Mouse (Mus musculus) Muller cell, postnatal 12 days (primary cell): Measurements from ENCODE around the gene Rab26.

ENCODE experiments used
- DNase-seq: peaks from one replicate; pipeline ENCODE4 v3.0.0-alpha.2; 2015; ENCODE audit errors: inconsistent ontology term

Rab26 gene

GRCm38 (mm10) chr17:24534160-24534718, at the start of gene Rab26:
TSS of gene Rab26 (minus strand) at chr17:24534210.
- no peak for DNase-seq

DNA sequence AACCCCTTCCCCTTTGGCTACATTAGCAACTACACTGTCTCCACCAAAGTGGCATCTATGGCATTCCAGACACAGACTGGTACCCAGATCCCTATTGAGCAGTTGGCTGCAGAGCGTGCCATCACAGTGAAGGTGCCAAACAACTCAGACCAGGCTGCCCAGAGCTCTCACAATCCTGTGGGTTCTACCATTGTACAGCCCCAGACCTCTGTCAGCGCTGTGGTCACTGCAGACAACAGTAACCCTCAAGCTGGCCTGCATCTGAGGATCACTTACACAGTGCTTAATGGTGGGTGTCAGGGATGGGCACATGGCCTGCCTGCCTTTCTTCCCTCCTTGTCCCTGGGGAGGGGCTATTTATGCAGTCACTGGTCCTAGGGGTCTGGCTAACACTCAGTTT, 46.3 kb upstream of the Rab26 start:
- DNase-seq = peak; percentile 25

DNA sequence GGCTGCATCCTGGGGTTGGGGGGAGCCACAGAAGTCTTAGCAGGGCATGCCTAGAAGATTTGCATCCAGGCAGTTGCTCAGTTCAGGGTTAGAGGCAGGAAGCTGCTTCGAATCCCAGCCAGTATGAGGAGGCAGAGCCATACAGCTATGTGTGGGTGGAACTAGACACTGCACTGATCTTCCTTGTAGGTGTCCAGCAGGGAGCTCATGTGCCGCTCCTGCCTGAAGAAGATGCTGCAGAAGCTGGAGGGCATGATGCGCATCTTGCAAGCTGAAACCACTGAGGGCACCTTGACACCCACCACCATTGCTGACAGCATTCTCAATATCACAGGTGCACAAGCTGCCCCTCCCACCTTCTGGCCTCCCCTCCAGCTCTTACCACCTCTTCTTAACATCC, 45.5 kb upstream of the Rab26 start:
- no peak for DNase-seq

DNA sequence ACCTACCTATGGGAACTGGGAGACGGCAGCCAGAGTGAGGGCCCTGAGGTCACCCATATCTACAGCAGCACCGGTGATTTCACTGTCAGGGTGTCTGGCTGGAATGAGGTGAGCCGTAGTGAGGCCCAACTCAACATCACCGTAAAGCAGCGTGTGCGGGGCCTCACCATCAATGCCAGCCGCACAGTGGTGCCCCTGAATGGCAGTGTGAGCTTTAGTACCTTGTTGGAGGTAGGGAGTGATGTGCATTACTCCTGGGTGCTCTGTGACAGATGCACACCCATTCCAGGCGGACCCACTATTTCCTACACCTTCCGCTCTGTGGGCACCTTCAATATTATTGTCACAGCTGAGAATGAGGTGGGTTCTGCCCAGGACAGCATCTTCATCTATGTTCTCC, 39.8 kb upstream of the Rab26 start:
- DNase-seq = no peak

DNA sequence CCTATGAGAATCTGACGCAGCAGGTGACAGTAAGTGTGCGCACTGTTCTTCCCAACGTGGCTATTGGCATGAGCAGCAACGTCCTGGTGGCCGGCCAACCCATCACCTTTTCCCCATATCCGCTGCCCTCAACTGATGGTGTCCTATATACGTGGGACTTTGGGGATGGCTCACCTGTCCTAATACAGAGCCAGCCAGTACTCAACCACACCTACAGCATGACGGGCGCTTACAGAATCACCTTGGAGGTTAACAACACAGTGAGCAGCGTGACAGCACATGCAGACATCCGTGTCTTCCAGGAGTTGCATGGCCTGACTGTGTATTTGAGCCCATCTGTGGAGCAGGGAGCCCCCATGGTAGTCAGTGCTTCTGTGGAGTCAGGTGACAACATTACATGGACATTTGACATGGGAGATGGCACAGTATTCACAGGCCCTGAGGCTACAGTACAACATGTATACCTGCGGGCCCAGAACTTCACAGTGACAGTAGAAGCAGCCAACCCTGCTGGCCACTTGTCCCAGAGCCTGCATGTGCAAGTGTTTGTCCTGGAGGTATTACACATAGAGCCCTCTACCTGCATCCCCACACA, 38.7 kb upstream of the Rab26 start:
- no peak for DNase-seq

DNA sequence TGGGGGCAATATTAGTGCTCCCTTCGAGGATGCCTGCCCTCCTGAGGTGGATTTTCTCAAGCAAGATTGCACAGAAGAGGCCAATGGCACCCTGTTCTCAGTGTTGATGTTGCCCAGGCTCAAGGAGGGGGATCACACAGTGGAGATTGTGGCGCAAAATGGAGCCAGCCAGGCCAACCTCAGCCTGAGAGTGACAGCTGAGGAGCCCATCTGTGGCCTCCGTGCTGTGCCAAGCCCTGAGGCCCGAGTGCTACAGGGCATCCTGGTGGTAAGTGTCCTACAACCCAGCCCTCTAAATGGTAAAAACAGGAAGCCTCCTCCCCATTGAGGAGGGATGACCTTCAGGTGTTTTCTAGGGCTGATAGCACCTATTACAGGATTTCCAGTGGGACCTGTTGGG, 35.8 kb upstream of the Rab26 start:
- DNase-seq = no peak

DNA sequence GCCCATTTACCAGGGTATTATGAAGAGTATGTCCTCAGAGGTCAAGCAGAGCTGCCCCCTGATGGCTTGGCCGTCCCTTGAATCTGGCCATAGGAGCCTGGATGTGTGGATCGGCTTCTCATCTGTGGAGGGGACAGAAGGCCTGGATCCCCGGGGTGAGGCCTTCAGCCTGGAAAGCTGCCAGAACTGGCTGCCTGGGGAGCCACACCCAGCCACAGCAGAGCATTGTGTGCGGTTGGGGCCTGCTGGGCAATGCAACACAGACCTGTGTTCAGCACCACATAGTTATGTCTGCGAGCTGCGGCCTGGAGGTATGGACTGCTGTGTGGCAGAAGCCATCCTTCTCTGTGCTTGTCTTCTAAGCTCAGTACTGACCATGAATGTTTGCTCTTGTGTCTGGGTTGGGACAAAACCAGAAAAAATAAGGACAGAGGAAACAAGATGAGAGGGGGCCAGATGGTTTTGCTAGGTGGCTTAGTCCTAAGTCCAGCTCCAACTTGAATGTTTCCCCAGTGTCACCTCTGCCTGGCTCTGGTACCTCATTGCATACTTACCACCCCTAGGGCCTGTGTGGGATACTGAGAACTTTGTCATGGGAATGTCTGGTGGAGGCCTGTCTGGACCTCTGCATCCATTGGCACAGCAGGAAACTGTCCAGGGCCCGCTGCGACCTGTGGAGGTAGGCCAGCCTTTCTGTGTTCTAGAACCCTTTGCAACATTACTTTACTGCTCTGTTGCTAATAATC, 33.2 kb upstream of the Rab26 start:
- DNase-seq = peak; percentile 41

GRCm38 (mm10) chr17:24565792-24566191, 31.8 kb upstream of the Rab26 start:
- no peak for DNase-seq

DNA sequence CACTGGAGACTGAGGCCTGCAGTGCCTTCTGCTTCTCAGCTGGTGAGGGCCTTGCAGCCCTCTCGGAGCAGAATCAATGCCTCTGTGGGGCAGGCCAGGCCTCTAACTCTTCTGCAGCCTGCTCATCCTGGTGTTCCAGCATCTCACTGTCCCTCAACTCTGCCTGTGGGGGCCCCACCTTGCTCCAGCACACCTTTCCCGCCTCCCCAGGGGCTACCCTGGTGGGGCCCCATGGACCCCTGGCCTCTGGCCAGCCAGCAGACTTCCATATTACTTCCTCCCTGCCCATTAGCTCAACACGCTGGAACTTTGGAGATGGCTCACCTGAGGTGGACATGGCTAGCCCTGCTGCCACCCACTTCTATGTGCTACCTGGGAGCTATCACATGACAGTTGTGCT, 31.1 kb upstream of the Rab26 start:
- no peak for DNase-seq

GRCm38 (mm10) chr17:24564422-24564821, 30.4 kb upstream of the Rab26 start:
- DNase-seq = no peak

DNA sequence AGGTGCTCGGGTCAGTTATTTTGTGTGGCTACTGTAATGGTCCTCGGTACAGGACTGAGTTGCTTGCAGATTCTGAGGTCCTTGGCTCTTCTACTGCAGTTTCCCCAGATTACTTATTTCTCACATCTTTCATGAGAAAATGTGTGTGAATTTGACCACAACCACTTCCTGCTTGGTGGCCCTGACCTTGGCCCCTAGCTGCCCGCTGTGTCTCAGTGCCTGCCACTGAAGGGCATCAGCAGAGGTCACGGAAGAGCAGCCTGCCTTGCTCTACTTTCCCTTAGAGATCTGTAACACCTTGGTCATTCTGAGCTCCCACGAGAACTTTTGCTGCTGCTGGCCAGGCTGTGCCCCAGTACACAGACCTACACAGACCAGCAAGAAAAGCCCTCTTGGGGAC, 29.6 kb upstream of the Rab26 start:
- no peak for DNase-seq

DNA sequence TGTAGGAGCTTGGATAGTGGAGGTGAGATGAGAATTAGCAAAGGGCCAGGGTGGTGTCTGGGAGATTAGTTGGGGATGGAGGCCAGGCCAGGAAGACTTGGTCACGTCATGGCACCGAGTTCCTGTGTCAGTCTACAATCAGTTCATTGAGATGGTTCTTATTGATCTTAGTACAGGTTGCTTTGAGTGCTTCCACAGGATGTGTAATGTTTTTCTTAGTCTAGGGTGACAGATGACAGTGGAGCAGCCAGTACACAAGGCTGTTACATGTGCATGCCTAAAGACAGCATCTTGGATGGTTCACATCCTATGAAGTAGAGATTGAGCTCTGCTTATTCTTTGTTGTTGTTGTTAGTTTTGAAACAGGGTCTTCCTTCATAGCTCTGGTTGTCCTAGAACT, 27.6 kb upstream of the Rab26 start:
- no peak for DNase-seq

- DNase-seq = no peak
Observed at GRCm38 (mm10) chr17:24560301-24561028, 26.5 kb upstream of the Rab26 start.

- no peak for DNase-seq
Observed at GRCm38 (mm10) chr17:24559146-24559545, 25.1 kb upstream of the Rab26 start.

GRCm38 (mm10) chr17:24558600-24559099, 24.6 kb upstream of the Rab26 start:
- peak; percentile 19 for DNase-seq

DNA sequence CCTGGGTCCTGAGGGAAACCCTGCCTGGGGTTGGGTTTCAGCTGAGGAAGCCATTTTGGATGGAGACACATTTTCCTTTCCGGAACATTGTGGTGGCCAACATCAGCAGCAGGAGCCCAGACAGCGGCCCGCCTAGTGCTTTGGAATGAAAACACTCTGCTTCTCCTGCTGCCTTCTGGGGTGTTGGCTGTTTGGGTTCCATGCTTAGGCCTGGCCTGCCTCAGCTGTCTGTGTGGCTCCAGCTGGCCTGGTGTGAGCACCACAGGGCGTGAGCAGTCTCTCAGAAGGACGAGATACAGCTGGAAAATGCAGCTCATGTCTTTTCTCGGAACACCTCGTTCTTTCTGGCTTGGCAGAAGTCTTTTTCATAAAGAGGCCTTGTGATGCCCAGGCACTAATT, 23.1 kb upstream of the Rab26 start:
- no peak for DNase-seq

DNA sequence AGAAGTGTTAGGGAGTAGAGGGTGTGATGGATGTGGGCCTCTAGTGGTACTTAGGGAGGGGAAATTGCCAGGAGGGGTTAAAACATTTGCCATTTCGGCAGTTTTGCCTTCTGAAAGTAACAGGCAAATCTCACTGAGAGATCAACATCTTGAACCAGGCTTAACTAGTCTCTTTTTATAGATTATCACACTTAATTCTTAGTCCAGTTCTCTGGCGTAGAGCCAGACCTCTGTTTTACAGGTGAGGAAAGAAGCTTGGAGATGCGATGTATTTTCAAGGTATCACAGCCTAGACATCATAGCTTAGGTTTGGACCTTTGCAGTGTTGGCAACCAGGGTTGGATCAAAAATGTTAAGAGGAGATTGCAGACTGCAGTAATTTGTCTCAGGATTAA, 17.0 kb upstream of the Rab26 start:
- DNase-seq = no peak

DNA sequence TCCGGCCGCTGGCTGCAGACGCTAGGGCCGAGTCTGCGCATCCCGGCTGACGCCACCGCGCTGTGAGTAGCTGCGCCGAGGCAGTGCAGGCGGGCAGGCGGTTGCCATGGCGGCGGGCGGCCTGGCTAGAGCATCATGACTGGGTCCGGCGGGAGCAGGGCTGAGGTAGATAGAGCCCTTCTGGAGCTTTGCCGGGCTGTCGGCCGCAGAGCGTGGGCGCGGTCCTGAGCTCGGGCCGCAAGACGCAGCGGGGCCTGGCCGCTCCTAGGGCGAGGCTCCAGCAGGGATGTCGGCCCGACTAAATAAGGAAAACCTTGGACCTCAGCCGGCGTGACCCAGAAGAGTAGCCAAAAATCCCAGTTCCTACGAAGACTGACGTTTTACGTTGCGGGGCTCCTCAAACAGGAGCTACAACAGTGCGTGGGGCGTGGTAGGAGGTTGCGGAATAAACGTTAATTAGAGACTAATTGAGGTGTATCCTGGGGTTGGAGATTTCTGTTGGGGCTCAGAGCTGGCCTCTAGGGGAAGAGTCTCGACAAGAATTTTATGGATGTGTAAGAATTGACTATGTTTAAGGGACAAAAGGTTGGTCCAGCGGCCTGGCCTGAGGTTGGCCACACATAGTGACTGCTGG, 16.5 kb upstream of the Rab26 start:
- DNase-seq = peak; percentile 88

DNA sequence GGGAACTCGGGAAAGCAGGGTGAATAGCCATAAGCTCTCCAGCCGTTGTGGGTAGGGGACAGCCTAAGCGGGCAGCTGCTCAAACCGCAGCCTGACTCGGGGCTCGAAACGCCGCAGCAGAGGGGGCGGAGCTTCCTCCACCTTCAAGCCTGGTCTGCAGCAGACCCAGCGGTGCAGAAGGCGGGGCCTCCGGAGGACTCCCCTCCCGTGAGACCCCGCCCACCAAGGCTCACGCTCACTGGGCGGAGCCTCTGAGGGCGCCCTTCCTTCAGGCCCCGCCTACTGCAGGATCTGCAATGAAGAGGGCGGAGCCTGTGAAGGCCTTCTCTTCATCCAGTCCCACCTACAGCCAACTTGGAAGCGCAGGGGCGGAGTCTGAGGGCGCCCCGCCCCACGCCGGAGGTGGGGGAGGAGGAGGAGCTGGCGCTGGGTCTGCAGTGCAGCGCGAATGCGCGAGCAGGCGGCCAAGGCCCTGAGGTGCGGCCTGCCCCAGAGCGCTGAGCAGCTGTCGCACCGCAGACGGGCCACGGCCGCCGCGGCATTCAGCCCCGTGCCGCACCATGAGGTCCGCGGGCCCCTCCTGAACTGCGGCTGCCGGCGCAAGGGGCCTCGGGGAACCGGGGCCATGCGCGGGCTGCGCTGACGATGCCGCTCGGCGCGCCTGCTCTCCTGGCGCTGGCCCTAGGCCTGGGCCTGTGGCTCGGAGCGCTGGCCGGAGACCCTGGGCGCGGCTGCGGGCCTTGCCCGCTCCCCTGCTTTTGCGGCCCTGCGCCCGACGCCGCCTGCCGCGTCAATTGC, 15.8 kb upstream of the Rab26 start, which contains the start of gene Pkd1:
Gene Pkd1, plus strand, starts transcription at position 217 of the 798 bp plus-strand sequence.
- DNase-seq = peak; percentile 100

DNA sequence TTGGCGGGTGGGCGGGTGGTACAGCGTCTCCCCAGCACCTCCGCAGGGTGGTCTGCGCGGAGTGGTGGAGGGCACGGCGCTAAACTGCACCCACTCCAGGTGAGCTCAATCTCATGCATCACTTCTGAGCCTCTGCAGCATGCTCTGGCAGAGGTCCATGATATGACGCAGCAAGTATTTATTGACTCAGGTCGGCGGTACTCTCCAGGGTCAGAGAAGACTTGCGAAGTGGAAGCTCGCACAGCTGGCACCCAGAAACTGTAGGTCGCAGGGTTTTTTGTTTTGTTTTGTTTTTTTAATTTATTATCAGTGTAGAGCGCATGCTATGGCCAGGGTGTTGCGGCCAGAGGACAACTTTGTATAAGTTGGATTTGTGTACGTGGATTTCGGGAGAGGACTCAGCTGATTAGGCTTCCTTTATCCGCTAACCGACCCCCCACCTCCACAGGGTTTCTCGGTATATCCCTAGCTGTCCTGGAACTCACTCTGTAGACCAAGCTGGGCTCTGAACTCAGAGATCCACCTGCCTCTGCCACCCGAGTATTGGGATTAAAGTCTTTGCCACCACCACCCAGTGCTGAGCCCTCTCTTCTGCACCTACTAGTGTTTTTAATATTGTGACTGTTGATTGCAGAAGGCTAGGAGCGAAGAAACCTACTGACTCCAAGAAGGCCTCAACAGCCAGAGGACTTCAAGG, 15.1 kb upstream of the Rab26 start:
- DNase-seq = peak; percentile 33
